Mouse (Mus musculus): ENCODE data around the gene Epm2a. TPM values are rescaled to one million over a fixed set of nuclear protein-coding genes. Genes with fewer than 3 reads are reported as not detected.
"Not testable (repeated sequence)": the region's sequence is repeated elsewhere in the genome, so short reads cannot be mapped to it uniquely, and the experiment has no call there.

Epm2a gene
- 0.09 TPM in 1 of 2 replicates, not detected in the other for polyA plus RNA-seq (2012; ENCODE audit: insufficient read depth, low replicate concordance)

- H3K4me3 ChIP-seq (replicated peaks) = peak within 1 kb of the TSS; percentile 96
- TF ChIP-seq GATA1 (IDR thresholded peaks at IDR 0.05; ENCODE audit: borderline replicate concordance, low read length) = no peak
- TF ChIP-seq FLI1 (IDR thresholded peaks at IDR 0.05; ENCODE audit: low read length) = no peak
- no peaks in the 10 kb centered on the region for H3K36me3 ChIP-seq (replicated peaks; ENCODE audit: low read length)
- H3K27me3 ChIP-seq (replicated peaks) = no peaks in the 10 kb centered on the region
- H3K4me1 ChIP-seq = peaks cover 21% of the 10 kb centered on the region
- no peaks in the 10 kb centered on the region for H3K9me3 ChIP-seq
Observed at GRCm38 (mm10) chr10:11343205-11344141, at the start of gene Epm2a. TSS of gene Epm2a (plus strand) at chr10:11343404.

- H3K4me1 ChIP-seq = peaks cover 16% of the 10 kb centered on the region
- no peak for TF ChIP-seq GATA1 (IDR thresholded peaks at IDR 0.05; ENCODE audit: borderline replicate concordance, low read length)
- TF ChIP-seq FLI1 (IDR thresholded peaks at IDR 0.05; ENCODE audit: low read length) = no peak
- peaks cover 54% of the 10 kb centered on the region for H3K36me3 ChIP-seq (replicated peaks; ENCODE audit: low read length)
- H3K9me3 ChIP-seq = no peaks in the 10 kb centered on the region
- H3K4me3 ChIP-seq (replicated peaks) = no peak overlapping the region
- H3K27me3 ChIP-seq (replicated peaks) = no peaks in the 10 kb centered on the region
Observed at GRCm38 (mm10) chr10:11298418-11298817, 44.8 kb upstream of the Epm2a start.

- TF ChIP-seq GATA1 (IDR thresholded peaks at IDR 0.05; ENCODE audit: borderline replicate concordance, low read length) = no peak
- TF ChIP-seq FLI1 (IDR thresholded peaks at IDR 0.05; ENCODE audit: low read length) = no peak
- Histone ChIP-seq H3K36me3 (replicated peaks; ENCODE audit: low read length) (peaks cover 2% of the 10 kb centered on the region), H3K9me3 (no peaks in the 10 kb centered on the region), H3K27me3 (replicated peaks) (no peaks in the 10 kb centered on the region), H3K4me1 (peaks cover 42% of the 10 kb centered on the region), H3K4me3 (replicated peaks) (no peak overlapping the region)
Observed at GRCm38 (mm10) chr10:11305365-11306053, 37.7 kb upstream of the Epm2a start.

GRCm38 (mm10) chr10:11306054-11306367 lies 37.2 kb upstream of the Epm2a start:
- Histone ChIP-seq H3K27me3 (replicated peaks) (no peaks in the 10 kb centered on the region), H3K9me3 (no peaks in the 10 kb centered on the region), H3K4me1 (peaks cover 47% of the 10 kb centered on the region), H3K4me3 (replicated peaks) (peak overlapping the region; percentile 9), H3K36me3 (replicated peaks; ENCODE audit: low read length) (peaks cover 2% of the 10 kb centered on the region)
- TF ChIP-seq GATA1 (IDR thresholded peaks at IDR 0.05; ENCODE audit: borderline replicate concordance, low read length) (no peak), FLI1 (IDR thresholded peaks at IDR 0.05; ENCODE audit: low read length) (no peak)

GRCm38 (mm10) chr10:11309866-11310265 lies 33.3 kb upstream of the Epm2a start:
- TF ChIP-seq FLI1 (IDR thresholded peaks at IDR 0.05; ENCODE audit: low read length) (no peak), GATA1 (IDR thresholded peaks at IDR 0.05; ENCODE audit: borderline replicate concordance, low read length) (no peak)
- Histone ChIP-seq H3K36me3 (replicated peaks; ENCODE audit: low read length) (peaks cover 2% of the 10 kb centered on the region), H3K4me3 (replicated peaks) (no peak overlapping the region), H3K9me3 (0 out of 2 replicates have a peak, but pooled peaks cover 4% of the 10 kb centered on the region), H3K4me1 (peaks cover 35% of the 10 kb centered on the region), H3K27me3 (replicated peaks) (no peaks in the 10 kb centered on the region)

- Histone ChIP-seq H3K36me3 (replicated peaks; ENCODE audit: low read length) (peaks cover 2% of the 10 kb centered on the region), H3K27me3 (replicated peaks) (no peaks in the 10 kb centered on the region), H3K4me1 (peaks cover 30% of the 10 kb centered on the region), H3K4me3 (replicated peaks) (no peak overlapping the region), H3K9me3 (0 out of 2 replicates have a peak, but pooled peaks cover 4% of the 10 kb centered on the region)
- TF ChIP-seq FLI1 (IDR thresholded peaks at IDR 0.05; ENCODE audit: low read length) (no peak), GATA1 (IDR thresholded peaks at IDR 0.05; ENCODE audit: borderline replicate concordance, low read length) (no peak)
Observed at GRCm38 (mm10) chr10:11310481-11310880, 32.7 kb upstream of the Epm2a start.

GRCm38 (mm10) chr10:11317856-11318454 lies 25.2 kb upstream of the Epm2a start:
- not testable (repeated sequence) for H3K4me1 ChIP-seq; H3K9me3 ChIP-seq; H3K27me3 ChIP-seq (replicated peaks); H3K4me3 ChIP-seq (replicated peaks); H3K36me3 ChIP-seq (replicated peaks; ENCODE audit: low read length)

DNA sequence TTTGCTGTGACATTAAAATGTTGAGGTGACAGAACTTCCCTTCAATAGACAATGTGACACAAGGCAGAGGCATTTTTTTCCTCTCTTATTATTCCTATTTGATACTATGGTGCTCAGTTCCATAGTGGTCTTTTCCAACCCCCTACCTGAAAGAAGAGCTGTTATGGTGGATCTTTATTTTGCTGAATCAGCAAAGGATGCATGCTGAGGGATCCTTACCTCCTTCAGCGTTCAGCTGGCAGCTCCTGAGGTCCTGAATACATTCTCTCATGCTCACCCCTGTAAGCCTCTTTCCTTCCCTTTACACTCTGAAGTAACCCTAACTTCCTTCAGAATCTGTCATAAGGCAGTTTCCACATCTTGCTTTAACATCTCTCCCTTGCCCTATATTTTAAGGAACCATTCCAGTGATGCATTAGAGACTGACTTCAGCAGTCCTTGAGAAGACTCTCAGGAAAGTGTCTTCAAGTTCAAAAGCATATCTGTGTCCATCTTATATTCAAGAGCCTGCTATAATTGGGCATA lies 23.7 kb upstream of the Epm2a start:
- Histone ChIP-seq H3K4me1 (peaks cover 21% of the 10 kb centered on the region), H3K9me3 (no peaks in the 10 kb centered on the region), H3K4me3 (replicated peaks) (no peak overlapping the region), H3K36me3 (replicated peaks; ENCODE audit: low read length) (no peaks in the 10 kb centered on the region), H3K27me3 (replicated peaks) (no peaks in the 10 kb centered on the region)
- TF ChIP-seq GATA1 (IDR thresholded peaks at IDR 0.05; ENCODE audit: borderline replicate concordance, low read length) (no peak), FLI1 (IDR thresholded peaks at IDR 0.05; ENCODE audit: low read length) (no peak)

DNA sequence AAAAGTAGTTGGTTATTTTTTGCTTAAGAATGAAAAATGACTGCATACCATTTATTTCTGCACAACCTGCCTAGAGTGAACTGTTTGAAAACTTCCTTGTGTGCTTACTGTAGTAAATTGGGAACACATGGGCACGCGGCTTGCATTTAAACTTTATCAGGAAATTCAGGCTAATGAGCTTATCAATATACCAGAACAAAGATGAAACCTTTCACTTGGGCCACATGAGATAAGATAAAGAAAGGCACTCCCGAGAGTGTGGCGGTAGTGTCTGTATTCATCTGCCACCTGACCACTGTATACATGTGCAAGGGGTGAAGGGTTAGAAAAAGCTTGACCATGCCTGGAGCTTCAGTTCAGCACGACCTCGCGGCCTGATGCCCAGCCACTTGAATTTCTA lies 20.9 kb upstream of the Epm2a start:
- Histone ChIP-seq H3K4me3 (replicated peaks) (no peak overlapping the region), H3K9me3 (no peaks in the 10 kb centered on the region)
- TF ChIP-seq GATA1 (IDR thresholded peaks at IDR 0.05; ENCODE audit: borderline replicate concordance, low read length) = no peak
- TF ChIP-seq FLI1 (IDR thresholded peaks at IDR 0.05; ENCODE audit: low read length) = no peak

More for the DNA sequence above, 20.9 kb upstream of the Epm2a start:
- no peaks in the 10 kb centered on the region for H3K27me3 ChIP-seq (replicated peaks)
- H3K4me1 ChIP-seq = peaks cover 24% of the 10 kb centered on the region
- no peaks in the 10 kb centered on the region for H3K36me3 ChIP-seq (replicated peaks; ENCODE audit: low read length)

Data from megakaryocyte, embryonic 14.5 days (primary cell).